Mouse (Mus musculus) CD4-positive, CD25-positive, alpha-beta regulatory T cell, adult 4 months (primary cell): ENCODE measurements at regions not wholly inside any gene's neighbourhood (a gene's known extent, or its start where the extent isn't known, plus 50 kb on each side); places are given as distances from the start of the nearest gene placed in this dataset.

Experiments used
- ATAC-seq: one replicate; pipeline ENCODE4 v1.8.0; 2017

- ATAC-seq = no peak
These were observed 593.9 kb upstream of the Castor2 start for GRCm38 (mm10) chr5:133505661-133506060.

- ATAC-seq = no peak
These were observed 611.7 kb upstream of the Castor2 start for GRCm38 (mm10) chr5:133487806-133488290.

- no peak for ATAC-seq
These were observed 617.0 kb upstream of the Castor2 start for GRCm38 (mm10) chr5:133482291-133483086.

- ATAC-seq = no peak
These were observed 620.3 kb upstream of the Castor2 start for GRCm38 (mm10) chr5:133479205-133479604.

GRCm38 (mm10) chr5:133453349-133454049 lies 646.0 kb upstream of the Castor2 start:
- no peak for ATAC-seq

GRCm38 (mm10) chr5:133449926-133450325 lies 649.6 kb upstream of the Castor2 start:
- no peak for ATAC-seq

- no peak for ATAC-seq
These were observed 698.7 kb upstream of the Castor2 start for GRCm38 (mm10) chr5:133400826-133401225.

- ATAC-seq = no peak
These were observed 709.6 kb upstream of the Castor2 start for GRCm38 (mm10) chr5:133389896-133390295.

- ATAC-seq = no peak
These were observed 710.3 kb upstream of the Castor2 start for GRCm38 (mm10) chr5:133389023-133389840.

- ATAC-seq = no peak
These were observed 713.8 kb upstream of the Castor2 start for GRCm38 (mm10) chr5:133385374-133386349.

GRCm38 (mm10) chr5:133365771-133366170 lies 733.7 kb upstream of the Castor2 start:
- no peak for ATAC-seq

- ATAC-seq = no peak
These were observed 752.0 kb upstream of the Castor2 start for GRCm38 (mm10) chr5:133347516-133347915.

GRCm38 (mm10) chr5:133341973-133342372 lies 757.5 kb upstream of the Castor2 start:
- no peak for ATAC-seq

GRCm38 (mm10) chr5:133320626-133321025 lies 777.5 kb upstream of the Auts2 start:
- ATAC-seq = no peak

- ATAC-seq = no peak
These were observed 777.1 kb upstream of the Auts2 start for GRCm38 (mm10) chr5:133320206-133320605.

- no peak for ATAC-seq
These were observed 770.9 kb upstream of the Auts2 start for GRCm38 (mm10) chr5:133314031-133314430.

- no peak for ATAC-seq
These were observed 768.1 kb upstream of the Auts2 start for GRCm38 (mm10) chr5:133310979-133311890.

GRCm38 (mm10) chr5:133267887-133268286 lies 724.7 kb upstream of the Auts2 start:
- no peak for ATAC-seq

- no peak for ATAC-seq
These were observed 724.2 kb upstream of the Auts2 start for GRCm38 (mm10) chr5:133267356-133267755.

- ATAC-seq = no peak
These were observed 721.8 kb upstream of the Auts2 start for GRCm38 (mm10) chr5:133264976-133265375.

- ATAC-seq = no peak
These were observed 675.7 kb upstream of the Auts2 start for GRCm38 (mm10) chr5:133218801-133219200.
